Mouse (Mus musculus) liver, embryonic 15.5 days (tissue): ENCODE measurements around the gene Sox13. TPM values are rescaled to one million over a fixed set of nuclear protein-coding genes. Genes with fewer than 3 reads are reported as not detected.
A peak's percentile ranks its signal among the peaks of the same experiment; 100 is the strongest.

ENCODE experiments used
- ATAC-seq: fragments of 200-750 bp; cut with Nextera tagmentation; 2 replicates; pipeline ENCODE4 v1.8.0; 2017; ENCODE audit warnings: moderate number of reproducible peaks, mild to moderate bottlenecking, moderate library complexity; ENCODE audit not compliant: insufficient read depth
- H3K27ac ChIP-seq: fragments of 300-500 bp; sonication (generic); replicated peaks from 2 replicates; pipeline ENCODE4 v1.5.1; 2015; ENCODE audit warnings: mild to moderate bottlenecking, inconsistent platforms
- H3K27me3 ChIP-seq: fragments of 300-500 bp; sonication (generic); 2 replicates; pipeline ENCODE4 v1.6.1; 2015; ENCODE audit warnings: mild to moderate bottlenecking, inconsistent platforms
- H3K36me3 ChIP-seq: fragments of 300-500 bp; sonication (generic); replicated peaks from 2 replicates; pipeline ENCODE4 v1.6.1; 2015; ENCODE audit warnings: moderate library complexity, mild to moderate bottlenecking, inconsistent platforms
- H3K4me1 ChIP-seq: fragments of 300-500 bp; sonication (generic); replicated peaks from 2 replicates; pipeline ENCODE4 v1.6.1; 2015; ENCODE audit warnings: inconsistent platforms
- H3K4me2 ChIP-seq: fragments of 300-500 bp; sonication (generic); 2 replicates; pipeline ENCODE4 v1.6.1; 2015; ENCODE audit warnings: moderate library complexity, mild to moderate bottlenecking, inconsistent platforms
- H3K4me3 ChIP-seq: fragments of 300-500 bp; sonication (generic); replicated peaks from 2 replicates; pipeline ENCODE4 v1.5.1; 2015; ENCODE audit warnings: mild to moderate bottlenecking, inconsistent platforms
- H3K9ac ChIP-seq: fragments of 300-500 bp; sonication (generic); 2 replicates; pipeline ENCODE4 v1.6.1; 2015; ENCODE audit warnings: moderate library complexity, mild to moderate bottlenecking, inconsistent platforms
- H3K9me3 ChIP-seq: fragments of 300-500 bp; sonication (generic); replicated peaks from 2 replicates; pipeline ENCODE4 v1.6.1; 2016; ENCODE audit warnings: inconsistent platforms
- WGBS: fragments of 180-500 bp; shearing (Covaris S2); methylation state at CpG from one replicate; pipeline ENCODE4 v1.1.7; 2015; ENCODE audit warnings: mixed read lengths; ENCODE audit not compliant: insufficient replicate concordance; 5-methylcytosine and 5-hydroxymethylcytosine counted together
- polyA plus RNA-seq: library from polyadenylated mRNA; unstranded; fragments of >200 nt; fragmentation: Nextera tagmentation; extraction: Ambion mirVana; gene quantifications from 2 replicates; pipeline ENCODE4 v1.2.1, GENCODE M21; 2015

The Sox13 gene
- polyA plus RNA-seq, 1 experiment from 2014 or later, result 1.6 TPM

DNA sequence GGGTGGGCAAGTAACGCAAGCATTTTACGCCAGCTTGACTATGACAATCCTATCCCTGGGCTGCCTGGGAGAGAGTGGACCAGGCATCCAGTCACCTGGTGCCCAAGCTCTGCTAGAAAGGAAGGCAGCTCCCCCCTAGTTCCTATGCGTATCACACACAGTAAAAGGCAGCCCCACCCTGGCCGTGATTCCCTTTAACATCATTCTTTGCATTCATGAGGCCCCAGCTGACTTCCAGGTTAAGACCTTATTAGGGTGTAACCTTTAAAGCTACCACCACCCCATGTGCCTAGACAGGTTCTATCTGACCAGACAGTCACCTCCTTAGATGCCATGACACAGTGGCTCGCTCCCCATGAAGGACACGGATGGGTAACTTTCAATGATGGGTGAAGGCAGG lies 8.7 kb downstream of the Sox13 start:
- no peak for ATAC-seq
- Histone ChIP-seq H3K9me3 (no peaks in the 10 kb centered on the region), H3K4me3 (no peak overlapping the region), H3K27ac (no peak overlapping the region), H3K9ac (no peak overlapping the region), H3K4me1 (peaks cover 36% of the 10 kb centered on the region), H3K4me2 (no peak overlapping the region), H3K27me3 (peaks cover 14% of the 10 kb centered on the region), H3K36me3 (no peaks in the 10 kb centered on the region)
- 68% methylated on average over 6 of the region's 6 CpGs for WGBS

DNA sequence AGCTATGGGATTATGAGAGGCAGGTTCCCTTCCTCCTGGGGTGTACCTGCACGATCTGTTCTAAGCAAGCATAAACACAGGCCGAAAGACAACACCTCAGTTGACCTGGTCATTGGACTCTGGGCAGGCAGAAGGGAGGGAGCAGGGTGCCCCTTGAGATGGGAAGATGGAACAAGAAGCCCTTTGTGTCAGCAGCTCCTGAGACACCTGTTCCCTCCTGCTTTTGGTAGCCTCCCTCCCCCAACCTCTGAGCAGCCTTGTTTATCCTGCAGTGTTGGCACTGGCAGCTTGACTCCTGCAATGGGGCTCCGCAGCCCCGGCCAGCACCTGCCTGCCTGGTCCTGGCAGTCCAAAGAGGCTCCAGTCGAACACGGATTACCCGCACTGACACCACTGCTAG lies 9.1 kb downstream of the Sox13 start:
- H3K9me3 ChIP-seq, result no peaks in the 10 kb centered on the region
- no peak overlapping the region for H3K4me3 ChIP-seq
- no peak overlapping the region for H3K27ac ChIP-seq
- peaks cover 37% of the 10 kb centered on the region for H3K4me1 ChIP-seq
- 64% methylated on average over 7 of the region's 7 CpGs for WGBS
- H3K9ac ChIP-seq, result no peak overlapping the region
- H3K36me3 ChIP-seq, result no peaks in the 10 kb centered on the region
- no peak for ATAC-seq
- H3K4me2 ChIP-seq, result no peak overlapping the region
- H3K27me3 ChIP-seq, result peaks cover 12% of the 10 kb centered on the region

- 34% methylated on average over 9 of the region's 9 CpGs for WGBS
- no peaks in the 10 kb centered on the region for H3K9me3 ChIP-seq
- H3K27me3 ChIP-seq, result peaks cover 5% of the 10 kb centered on the region
- peaks cover 40% of the 10 kb centered on the region for H3K4me1 ChIP-seq
- H3K4me2 ChIP-seq, result no peak overlapping the region
- H3K9ac ChIP-seq, result no peak overlapping the region
- H3K36me3 ChIP-seq, result no peaks in the 10 kb centered on the region
- no peak for ATAC-seq
- no peak overlapping the region for H3K4me3 ChIP-seq
- no peak overlapping the region for H3K27ac ChIP-seq
Measured at GRCm38 (mm10) chr1:133412941-133413340, 11.2 kb downstream of the Sox13 start.

DNA sequence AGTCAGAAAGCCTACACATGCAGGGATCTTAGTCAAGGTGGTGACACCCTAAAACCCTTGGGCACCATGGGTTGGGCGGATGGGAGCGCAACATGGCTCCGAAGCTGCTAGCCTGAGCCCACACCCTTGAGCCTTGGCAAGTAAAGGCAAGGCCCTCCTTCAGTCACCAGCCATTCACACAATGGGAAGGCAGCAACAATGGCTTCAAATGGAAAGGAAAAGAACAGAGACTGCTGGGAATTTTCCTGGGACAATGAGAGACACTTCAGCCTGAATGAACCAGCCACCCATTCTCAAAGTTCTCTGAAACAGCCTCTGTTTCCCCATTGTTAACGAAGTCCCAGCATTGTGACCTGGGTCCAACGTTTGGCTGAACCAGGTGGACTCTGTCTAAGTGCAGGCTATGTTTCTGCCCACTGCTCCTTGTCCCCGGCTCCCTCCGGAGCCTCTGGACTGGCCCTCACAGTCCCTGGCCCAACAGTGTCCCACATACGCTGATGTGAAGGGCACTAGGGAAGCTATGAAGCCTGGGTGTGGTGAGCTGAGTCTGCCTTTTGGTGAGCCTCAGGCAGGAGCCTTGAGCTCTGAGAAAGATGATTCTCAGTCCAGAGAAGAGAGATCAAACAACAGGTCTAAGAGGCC lies 12.6 kb downstream of the Sox13 start:
- H3K9ac ChIP-seq, result no peak overlapping the region
- no peak for ATAC-seq
- H3K27me3 ChIP-seq, result no peaks in the 10 kb centered on the region
- no peak overlapping the region for H3K4me3 ChIP-seq
- H3K27ac ChIP-seq, result no peak overlapping the region
- H3K36me3 ChIP-seq, result no peaks in the 10 kb centered on the region
- no peaks in the 10 kb centered on the region for H3K9me3 ChIP-seq
- H3K4me1 ChIP-seq, result peaks cover 28% of the 10 kb centered on the region
- no peak overlapping the region for H3K4me2 ChIP-seq
- WGBS, result 65% methylated on average over 8 of the region's 8 CpGs

DNA sequence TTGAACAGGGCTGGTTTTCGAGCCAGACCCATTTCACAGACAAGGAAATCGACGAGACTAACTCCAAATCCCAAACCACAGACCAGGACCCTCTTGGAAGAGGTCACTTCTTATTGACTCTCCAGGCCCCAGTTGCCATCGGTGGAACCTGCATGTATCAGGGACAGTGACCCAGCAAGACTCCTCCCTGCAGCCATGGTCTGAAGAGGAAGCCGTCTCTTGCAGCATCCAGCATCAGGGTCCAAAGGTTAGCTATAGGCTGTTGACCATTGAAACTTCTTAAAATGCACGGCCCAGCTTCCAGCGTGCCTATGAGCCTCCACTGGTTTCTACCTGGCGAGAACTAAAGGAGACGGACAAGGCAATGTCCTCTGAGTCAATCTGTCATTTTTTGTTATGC lies 14.4 kb downstream of the Sox13 start:
- Histone ChIP-seq H3K27me3 (no peaks in the 10 kb centered on the region), H3K9ac (no peak overlapping the region), H3K9me3 (no peaks in the 10 kb centered on the region), H3K27ac (no peak overlapping the region), H3K4me1 (peaks cover 20% of the 10 kb centered on the region), H3K36me3 (no peaks in the 10 kb centered on the region), H3K4me3 (no peak overlapping the region), H3K4me2 (no peak overlapping the region)
- WGBS, result 59% methylated on average over 9 of the region's 9 CpGs
- ATAC-seq, result no peak

DNA sequence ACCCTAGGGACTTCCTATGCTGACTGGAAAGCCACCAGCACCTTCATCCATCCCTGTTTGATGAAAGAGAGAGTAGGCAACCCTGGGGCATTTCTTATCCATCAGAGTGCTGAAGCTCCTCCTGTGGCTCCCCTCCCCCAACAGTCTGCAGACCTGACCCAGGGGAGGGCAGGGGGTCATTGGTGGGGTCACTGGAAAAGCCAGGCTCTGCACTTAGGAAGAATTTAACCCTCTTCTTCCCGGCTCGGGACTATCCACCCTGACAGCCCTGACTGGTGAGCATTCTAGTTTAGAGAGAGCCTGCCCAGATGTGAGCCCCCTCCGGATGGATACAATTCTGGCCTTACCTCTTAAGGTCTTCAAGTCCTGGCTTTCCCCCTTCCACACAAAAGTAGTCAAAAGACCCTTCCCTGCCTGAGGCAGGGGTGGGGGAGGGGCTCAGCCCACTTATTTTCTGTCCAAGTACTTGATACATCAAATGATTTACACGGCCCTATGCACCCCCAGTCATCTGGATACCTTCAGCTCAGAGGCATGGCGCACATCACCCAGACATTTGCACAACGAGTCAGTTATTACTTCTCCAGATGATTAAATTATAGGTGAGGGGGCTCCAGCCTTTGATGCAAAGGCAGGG lies 15.2 kb downstream of the Sox13 start:
- H3K27ac ChIP-seq, result no peak overlapping the region
- ATAC-seq, result 0 out of 2 replicates have a peak, but pooled peaks have one; percentile 30
- H3K4me1 ChIP-seq, result peaks cover 20% of the 10 kb centered on the region
- peak overlapping the region; percentile 27; the same call in 1 of the 2 replicates for H3K4me2 ChIP-seq
- WGBS, result 53% methylated on average over 6 of the region's 6 CpGs
- no peaks in the 10 kb centered on the region for H3K36me3 ChIP-seq
- no peak overlapping the region for H3K9ac ChIP-seq
- H3K4me3 ChIP-seq, result no peak overlapping the region
- H3K9me3 ChIP-seq, result no peaks in the 10 kb centered on the region
- H3K27me3 ChIP-seq, result no peaks in the 10 kb centered on the region

DNA sequence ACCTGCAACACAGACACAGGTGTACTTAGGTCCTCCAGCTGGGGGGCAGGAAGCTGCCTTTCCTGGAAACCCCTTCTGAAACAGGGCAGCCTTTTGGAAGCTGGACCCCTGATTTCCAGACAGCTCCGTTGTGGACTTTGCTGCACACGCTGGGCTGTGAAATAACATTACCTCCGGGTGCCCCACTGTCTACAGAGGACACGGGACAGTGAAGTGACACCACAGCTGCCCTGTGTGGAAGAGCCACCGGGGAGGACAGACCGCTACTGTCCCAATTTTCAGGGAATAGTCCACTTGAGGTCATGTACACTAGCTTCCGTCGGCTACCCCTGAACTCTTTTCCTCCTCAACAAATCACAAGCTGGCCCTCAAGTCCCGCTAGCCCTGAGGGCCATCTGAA lies 15.9 kb downstream of the Sox13 start:
- Histone ChIP-seq H3K4me1 (peaks cover 20% of the 10 kb centered on the region), H3K9me3 (no peaks in the 10 kb centered on the region), H3K4me2 (peak overlapping the region; percentile 27; the same call in 1 of the 2 replicates), H3K4me3 (no peak overlapping the region), H3K27me3 (no peaks in the 10 kb centered on the region), H3K27ac (no peak overlapping the region), H3K36me3 (no peaks in the 10 kb centered on the region), H3K9ac (no peak overlapping the region)
- 62% methylated on average over 9 of the region's 9 CpGs for WGBS
- ATAC-seq, result no peak

DNA sequence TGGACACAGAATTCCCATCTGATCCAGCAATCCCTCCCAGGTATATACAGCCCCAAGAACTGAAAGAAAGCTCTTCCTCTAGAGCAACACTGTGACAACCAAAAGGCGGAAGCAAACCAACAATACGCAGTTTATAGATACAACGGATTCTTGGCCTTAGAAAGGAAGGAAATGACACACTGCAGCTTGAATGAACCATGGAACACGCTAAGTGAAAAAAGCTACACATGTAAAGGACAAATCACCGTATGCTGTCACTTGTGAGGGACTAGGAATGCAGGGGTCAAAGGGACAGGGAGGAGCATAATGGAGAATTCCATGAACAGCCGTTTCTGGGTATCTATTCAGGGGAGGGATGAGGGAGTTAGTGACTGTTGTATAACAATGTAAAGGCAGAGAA lies 16.7 kb downstream of the Sox13 start:
- no peak overlapping the region for H3K9ac ChIP-seq
- peaks cover 14% of the 10 kb centered on the region for H3K4me1 ChIP-seq
- H3K9me3 ChIP-seq, result no peaks in the 10 kb centered on the region
- H3K27ac ChIP-seq, result no peak overlapping the region
- H3K4me3 ChIP-seq, result no peak overlapping the region
- H3K27me3 ChIP-seq, result no peaks in the 10 kb centered on the region
- H3K4me2 ChIP-seq, result no peak overlapping the region
- WGBS, result 50% methylated on average over 6 of the region's 6 CpGs
- no peak for ATAC-seq
- H3K36me3 ChIP-seq, result no peaks in the 10 kb centered on the region

DNA sequence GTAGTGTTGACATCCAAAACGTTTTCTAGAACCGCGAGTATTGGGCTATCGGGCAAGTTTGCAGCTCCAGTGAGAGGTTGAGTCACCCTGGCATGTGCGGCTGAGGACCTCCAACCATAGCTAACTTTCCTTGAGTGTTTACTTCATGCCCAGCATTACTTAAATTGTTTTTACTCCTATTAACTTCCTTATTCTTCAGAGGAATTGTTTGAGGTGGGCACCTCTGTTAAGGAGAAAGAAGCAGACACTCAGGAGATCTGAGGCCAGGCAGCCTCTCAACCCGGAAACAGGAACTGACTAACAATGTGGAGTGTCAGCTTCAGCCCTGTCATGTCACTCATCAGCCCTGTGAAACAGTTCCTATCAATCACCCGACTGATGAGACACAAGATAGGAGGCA lies 17.6 kb downstream of the Sox13 start:
- no peaks in the 10 kb centered on the region for H3K27me3 ChIP-seq
- peaks cover 14% of the 10 kb centered on the region for H3K4me1 ChIP-seq
- no peak overlapping the region for H3K9ac ChIP-seq
- H3K36me3 ChIP-seq, result no peaks in the 10 kb centered on the region
- no peak for ATAC-seq
- 55% methylated on average over 7 of the region's 7 CpGs for WGBS
- no peaks in the 10 kb centered on the region for H3K9me3 ChIP-seq
- no peak overlapping the region for H3K4me2 ChIP-seq
- H3K4me3 ChIP-seq, result no peak overlapping the region
- no peak overlapping the region for H3K27ac ChIP-seq

DNA sequence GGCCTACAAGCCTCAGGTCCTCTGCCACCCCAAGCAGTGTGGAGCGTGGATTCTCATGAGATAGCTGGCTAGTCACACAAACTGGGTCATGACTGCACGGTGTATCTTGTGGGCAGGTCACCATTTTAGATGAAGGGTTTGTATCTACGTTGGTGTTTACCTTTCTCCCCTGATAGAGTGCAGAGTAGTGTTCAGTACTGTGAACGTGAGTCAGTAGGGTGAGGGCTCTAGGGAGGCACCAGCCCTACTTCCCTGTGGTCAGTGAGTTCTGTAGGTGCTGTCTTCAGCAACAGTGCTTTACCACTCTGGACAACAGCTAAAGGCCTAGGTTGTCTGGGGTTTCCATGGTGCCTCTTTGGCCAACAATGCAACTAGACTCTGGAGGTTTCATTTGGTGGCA lies 20.2 kb downstream of the Sox13 start:
- Histone ChIP-seq H3K27me3 (no peaks in the 10 kb centered on the region), H3K4me3 (no peak overlapping the region), H3K9ac (no peak overlapping the region), H3K27ac (no peak overlapping the region), H3K36me3 (no peaks in the 10 kb centered on the region), H3K4me1 (peaks cover 10% of the 10 kb centered on the region), H3K4me2 (no peak overlapping the region), H3K9me3 (no peaks in the 10 kb centered on the region)
- ATAC-seq, result no peak
- 54% methylated on average over 4 of the region's 4 CpGs for WGBS

GRCm38 (mm10) chr1:133400014-133400725 lies 24.0 kb downstream of the Sox13 start:
- Histone ChIP-seq H3K27me3 (no peaks in the 10 kb centered on the region), H3K4me2 (no peak overlapping the region), H3K36me3 (no peaks in the 10 kb centered on the region), H3K9ac (no peak overlapping the region), H3K4me3 (no peak overlapping the region), H3K9me3 (no peaks in the 10 kb centered on the region), H3K4me1 (0 out of 2 replicates have a peak, but pooled peaks cover 2% of the 10 kb centered on the region), H3K27ac (no peak overlapping the region)
- 26% methylated on average over 13 of the region's 13 CpGs for WGBS
- no peak for ATAC-seq
